Mouse (Mus musculus): ENCODE measurements around the gene Rab3il1. TPM values are rescaled to one million over a fixed set of nuclear protein-coding genes. Genes with fewer than 3 reads are reported as not detected.

Rab3il1 gene
- polyA plus RNA-seq, 1 experiment from 2014 or later: 26.3 TPM

DNA sequence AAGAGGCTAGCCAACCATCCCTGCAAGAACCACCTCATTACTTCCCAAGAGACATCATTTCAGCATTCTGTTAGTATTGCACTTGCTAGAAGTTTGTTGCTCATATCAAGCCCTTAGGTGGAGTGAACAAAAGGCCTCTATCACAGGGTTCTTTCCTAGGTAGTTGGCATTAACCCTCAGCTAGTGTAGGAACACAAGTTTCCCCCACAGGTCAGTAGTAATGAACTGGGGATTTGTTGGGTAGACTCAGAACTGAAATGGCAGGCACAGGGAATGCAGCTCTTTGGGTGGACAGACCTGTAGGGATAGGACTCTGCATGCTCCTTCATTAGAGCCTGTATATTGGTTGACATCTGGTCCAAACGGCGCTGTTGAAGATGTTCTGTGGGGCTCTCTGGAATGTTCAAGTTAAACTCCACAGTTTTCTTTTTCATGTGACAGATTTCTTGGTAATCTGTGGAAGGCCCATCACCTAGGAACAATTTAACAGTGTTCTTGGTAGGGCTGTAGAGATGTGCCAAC lies 15.5 kb upstream of the Rab3il1 start:
- Histone ChIP-seq H3K27ac (no peak overlapping the region), H3K4me2 (replicated peaks) (no peak overlapping the region), H3K9me3 (no peaks in the 10 kb centered on the region), H3K27me3 (replicated peaks) (no peaks in the 10 kb centered on the region), H3K36me3 (peaks cover 21% of the 10 kb centered on the region), H3K4me3 (no peak overlapping the region), H3K9ac (no peak overlapping the region), H3K4me1 (peaks cover 20% of the 10 kb centered on the region)
- 92% methylated on average over 2 of the region's 2 CpGs for WGBS
- ATAC-seq (ENCODE audit: low FRiP score, low read depth): no peak

DNA sequence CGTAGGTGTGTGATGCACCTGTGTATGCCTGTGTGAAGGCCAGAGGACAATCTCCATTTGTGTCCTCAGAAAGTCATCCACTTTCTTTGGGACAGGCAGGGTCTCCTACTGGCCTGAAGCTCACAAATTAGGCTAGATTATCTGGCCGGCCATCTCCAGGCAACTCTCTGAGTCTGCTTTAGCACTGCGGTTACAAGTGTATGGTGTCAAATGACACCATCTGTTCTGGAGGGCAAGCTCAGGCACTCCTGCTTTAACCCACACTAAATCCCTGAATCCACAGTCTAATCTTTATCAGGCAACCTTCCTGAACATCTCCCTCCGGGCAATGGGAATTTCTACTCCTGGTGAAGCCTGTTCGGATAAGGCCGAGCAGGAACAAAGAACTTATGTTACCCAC lies 14.3 kb upstream of the Rab3il1 start:
- Histone ChIP-seq H3K36me3 (peaks cover 21% of the 10 kb centered on the region), H3K27ac (no peak overlapping the region), H3K9me3 (no peaks in the 10 kb centered on the region), H3K4me2 (replicated peaks) (no peak overlapping the region), H3K9ac (no peak overlapping the region), H3K4me1 (peaks cover 16% of the 10 kb centered on the region), H3K4me3 (no peak overlapping the region), H3K27me3 (replicated peaks) (0 out of 2 replicates have a peak, but pooled peaks cover 2% of the 10 kb centered on the region)
- 47% methylated on average over 6 of the region's 6 CpGs for WGBS
- no peak for ATAC-seq (ENCODE audit: low FRiP score, low read depth)

DNA sequence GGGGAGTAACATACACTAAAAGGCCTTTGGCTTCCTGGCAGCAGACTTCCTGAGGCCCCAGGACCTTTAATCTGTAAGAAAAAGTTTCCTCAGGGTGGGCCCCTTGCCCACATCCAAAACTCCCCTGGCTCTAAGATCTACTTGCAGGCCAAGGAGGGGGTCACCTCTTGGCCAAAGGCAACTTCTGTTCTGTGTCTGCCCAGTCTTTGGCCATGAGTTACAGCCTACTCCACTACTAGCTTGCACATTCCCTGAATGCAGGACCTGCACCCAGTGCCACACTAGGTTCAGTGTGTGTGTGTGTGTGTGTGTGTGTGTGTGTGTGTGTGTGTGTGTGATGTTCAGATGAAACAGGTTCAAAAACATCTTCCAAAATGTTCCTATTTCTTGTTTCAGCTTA lies 13.9 kb upstream of the Rab3il1 start:
- no peak overlapping the region for H3K9ac ChIP-seq
- H3K4me3 ChIP-seq: no peak overlapping the region
- H3K27ac ChIP-seq: no peak overlapping the region
- peaks cover 21% of the 10 kb centered on the region for H3K36me3 ChIP-seq
- peaks cover 16% of the 10 kb centered on the region for H3K4me1 ChIP-seq
- 0 out of 2 replicates have a peak, but pooled peaks cover 3% of the 10 kb centered on the region for H3K27me3 ChIP-seq (replicated peaks)
- H3K4me2 ChIP-seq (replicated peaks): no peak overlapping the region
- ATAC-seq (ENCODE audit: low FRiP score, low read depth): no peak
- H3K9me3 ChIP-seq: no peaks in the 10 kb centered on the region

DNA sequence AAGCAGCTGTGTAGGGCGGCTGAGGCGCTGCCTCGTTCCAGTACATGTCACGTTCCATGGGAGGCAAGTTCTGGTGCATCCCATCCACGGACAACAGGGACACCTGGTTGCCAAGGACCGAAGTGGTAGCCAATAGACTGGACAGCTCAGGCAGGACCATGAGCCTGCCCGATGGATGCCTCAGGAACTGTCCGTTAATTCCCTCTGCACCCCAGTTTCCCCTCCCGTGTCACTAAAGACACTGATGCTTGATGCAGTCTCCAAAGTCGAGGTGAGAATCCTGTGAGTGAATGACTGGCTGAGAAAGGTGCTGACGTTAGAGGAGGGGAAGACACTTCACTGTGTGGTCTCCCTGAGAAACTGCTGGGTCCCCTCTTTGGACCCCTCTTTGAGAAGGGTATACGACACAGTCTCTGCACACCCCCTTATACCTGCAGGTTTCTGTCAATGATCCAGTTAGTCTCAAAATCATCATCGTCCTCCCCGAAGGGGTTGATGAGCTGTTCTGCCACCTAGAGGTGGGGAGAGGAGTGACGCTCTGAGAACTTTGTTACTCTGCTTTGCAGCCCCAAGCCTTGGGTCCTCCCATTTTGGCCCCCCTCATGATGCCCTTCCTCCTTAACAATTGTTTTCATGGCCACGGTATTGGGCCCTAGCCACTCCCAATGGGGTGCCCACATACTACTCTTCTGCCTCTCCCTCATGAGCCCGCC lies 12.1 kb upstream of the Rab3il1 start:
- no peak overlapping the region for H3K9ac ChIP-seq
- WGBS: 68% methylated on average over 17 of the region's 17 CpGs
- 0 out of 2 replicates have a peak, but pooled peaks cover 3% of the 10 kb centered on the region for H3K27me3 ChIP-seq (replicated peaks)
- no peaks in the 10 kb centered on the region for H3K9me3 ChIP-seq
- peaks cover 6% of the 10 kb centered on the region for H3K4me1 ChIP-seq
- H3K27ac ChIP-seq: no peak overlapping the region
- ATAC-seq (ENCODE audit: low FRiP score, low read depth): no peak
- H3K36me3 ChIP-seq: peaks cover 18% of the 10 kb centered on the region
- H3K4me2 ChIP-seq (replicated peaks): no peak overlapping the region
- no peak overlapping the region for H3K4me3 ChIP-seq

DNA sequence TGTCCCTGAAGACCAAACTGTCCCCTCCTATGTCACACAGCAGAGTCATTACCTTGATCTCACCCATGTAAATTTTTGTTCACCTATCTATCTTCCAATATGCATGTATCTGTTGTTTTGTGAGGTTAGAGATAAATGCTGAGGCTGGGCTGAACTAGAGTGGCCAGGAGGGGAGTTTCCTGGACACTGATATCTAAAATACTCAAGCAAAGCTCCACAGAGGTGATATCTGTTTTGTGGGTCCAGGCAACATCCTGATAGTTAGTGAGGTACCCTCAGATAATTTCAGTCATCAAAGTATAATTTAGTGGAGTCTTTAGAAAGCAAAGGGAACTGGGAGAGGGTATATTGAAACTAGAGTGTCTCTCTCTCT lies 11.6 kb upstream of the Rab3il1 start:
- no peak for ATAC-seq (ENCODE audit: low FRiP score, low read depth)
- Histone ChIP-seq H3K4me2 (replicated peaks) (no peak overlapping the region), H3K9ac (no peak overlapping the region), H3K27ac (no peak overlapping the region), H3K9me3 (no peaks in the 10 kb centered on the region), H3K4me3 (no peak overlapping the region), H3K27me3 (replicated peaks) (0 out of 2 replicates have a peak, but pooled peaks cover 3% of the 10 kb centered on the region), H3K36me3 (peaks cover 12% of the 10 kb centered on the region), H3K4me1 (peaks cover 6% of the 10 kb centered on the region)

DNA sequence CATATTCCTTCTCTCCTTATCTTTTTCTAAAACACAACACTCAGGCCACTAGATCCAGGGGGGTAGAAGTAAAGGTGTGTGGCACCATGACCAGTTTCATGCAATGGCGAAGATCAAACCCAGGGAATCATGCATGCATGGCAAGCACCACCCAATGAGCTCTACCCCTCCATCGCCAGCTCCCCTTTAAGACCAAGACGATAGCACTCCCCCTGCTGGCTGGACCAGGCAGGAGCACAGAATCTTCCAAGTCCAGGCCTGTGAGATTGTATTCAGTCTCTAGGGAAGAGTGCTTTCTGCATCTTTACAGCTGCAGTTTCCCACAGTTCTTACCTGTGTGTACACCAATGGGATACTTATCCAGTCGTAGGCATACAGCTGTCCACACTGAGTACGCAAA lies 10.2 kb upstream of the Rab3il1 start:
- WGBS: 25% methylated on average over 5 of the region's 5 CpGs
- H3K9ac ChIP-seq: no peak overlapping the region
- no peak overlapping the region for H3K27ac ChIP-seq
- H3K9me3 ChIP-seq: no peaks in the 10 kb centered on the region
- H3K4me2 ChIP-seq (replicated peaks): no peak overlapping the region
- peak; percentile 14; the same call in 1 of the 2 replicates for ATAC-seq (ENCODE audit: low FRiP score, low read depth)
- H3K4me3 ChIP-seq: no peak overlapping the region
- H3K27me3 ChIP-seq (replicated peaks): 0 out of 2 replicates have a peak, but pooled peaks cover 3% of the 10 kb centered on the region
- peaks cover 6% of the 10 kb centered on the region for H3K4me1 ChIP-seq
- no peaks in the 10 kb centered on the region for H3K36me3 ChIP-seq

DNA sequence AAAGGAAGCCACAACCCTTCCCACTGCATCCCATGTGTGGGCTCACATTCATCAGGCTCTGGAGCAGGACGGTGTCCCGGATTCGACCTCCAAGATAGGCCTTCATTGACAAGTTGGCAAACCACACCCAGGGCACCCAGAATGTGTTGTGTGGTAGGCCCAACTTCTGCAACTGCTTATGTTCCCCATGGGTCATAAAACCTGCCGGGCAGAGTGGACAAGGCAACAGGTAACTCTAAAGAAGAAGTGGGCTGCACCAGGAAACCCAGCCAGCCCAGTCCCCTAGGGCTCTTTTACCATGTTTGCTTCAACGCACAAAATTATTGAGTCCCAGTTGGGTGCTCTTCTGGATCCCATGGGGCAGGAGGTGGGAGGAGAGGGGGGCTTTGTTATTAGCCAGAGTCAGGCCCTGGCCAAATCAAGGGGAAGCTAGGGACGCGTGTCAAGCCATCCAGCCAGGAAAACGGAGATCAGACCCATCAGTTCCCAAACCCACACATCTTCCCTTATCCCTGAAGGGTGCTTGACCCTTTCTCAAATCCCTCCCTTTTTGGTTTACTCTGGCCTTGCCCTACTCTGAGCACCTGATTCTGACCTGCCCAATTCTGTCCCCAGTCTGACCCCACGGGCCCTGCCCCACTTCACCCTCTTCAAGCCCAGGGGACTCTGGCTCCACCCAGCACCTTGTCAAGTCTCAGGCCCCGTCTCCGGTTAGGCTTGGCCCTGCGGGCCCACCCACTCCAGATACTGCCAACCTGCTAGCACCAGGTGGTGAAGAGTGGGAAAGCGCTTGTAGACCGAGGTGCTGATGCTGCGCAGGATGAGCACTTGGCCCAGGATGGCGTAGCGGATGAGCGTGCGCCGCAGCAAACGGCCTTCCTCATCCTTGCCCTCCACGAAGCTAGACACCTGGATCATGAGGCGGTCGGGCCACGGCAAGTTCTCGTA lies 9.2 kb upstream of the Rab3il1 start:
- Histone ChIP-seq H3K4me2 (replicated peaks) (peak overlapping the region; percentile 53), H3K4me3 (peak overlapping the region; percentile 3; the same call in 1 of the 2 replicates), H3K4me1 (peaks cover 2% of the 10 kb centered on the region; the same call in 1 of the 2 replicates), H3K36me3 (no peaks in the 10 kb centered on the region), H3K9me3 (no peaks in the 10 kb centered on the region), H3K27ac (no peak overlapping the region), H3K9ac (0 out of 2 replicates have a peak overlapping the region, but pooled peaks have one; percentile 5), H3K27me3 (replicated peaks) (0 out of 2 replicates have a peak, but pooled peaks cover 3% of the 10 kb centered on the region)
- WGBS: 45% methylated on average over 26 of the region's 26 CpGs
- peak; percentile 51 for ATAC-seq (ENCODE audit: low FRiP score, low read depth)

DNA sequence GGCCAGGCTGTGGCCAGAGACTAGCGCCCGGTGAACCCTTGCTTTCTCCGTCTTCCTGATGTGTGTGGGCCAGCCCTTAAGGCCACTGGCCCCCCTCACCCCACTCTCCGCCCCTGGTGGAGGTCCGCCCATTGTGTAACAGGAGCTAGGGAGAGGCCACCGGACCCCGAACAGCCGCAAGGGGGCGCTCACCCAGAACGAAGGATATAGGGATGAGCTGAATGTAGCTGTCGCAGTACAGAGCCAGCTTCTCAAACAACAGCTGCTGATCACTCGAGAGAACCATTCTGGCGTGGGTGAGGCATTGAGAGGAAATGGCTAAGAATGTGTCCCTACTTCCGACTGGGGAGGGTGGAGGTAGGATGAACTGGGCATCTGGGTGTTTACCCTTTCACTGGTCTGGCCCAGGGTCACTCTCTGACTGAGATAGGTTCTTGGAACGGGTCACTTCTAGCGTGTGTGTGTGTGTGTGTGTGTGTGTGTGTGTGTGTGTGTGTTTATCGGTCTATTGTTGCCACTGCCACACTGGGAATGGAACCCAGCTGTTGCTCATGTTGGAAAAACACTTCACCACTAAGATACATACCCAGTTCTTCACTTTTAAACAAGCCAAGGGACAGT lies 8.3 kb upstream of the Rab3il1 start:
- no peak overlapping the region for H3K27ac ChIP-seq
- H3K9ac ChIP-seq: 0 out of 2 replicates have a peak overlapping the region, but pooled peaks have one; percentile 5
- H3K27me3 ChIP-seq (replicated peaks): 0 out of 2 replicates have a peak, but pooled peaks cover 3% of the 10 kb centered on the region
- H3K4me2 ChIP-seq (replicated peaks): peak overlapping the region; percentile 53
- H3K9me3 ChIP-seq: no peaks in the 10 kb centered on the region
- peak; percentile 89 for ATAC-seq (ENCODE audit: low FRiP score, low read depth)
- no peaks in the 10 kb centered on the region for H3K36me3 ChIP-seq
- 8% methylated on average over 17 of the region's 17 CpGs for WGBS
- H3K4me3 ChIP-seq: peak overlapping the region; percentile 3; the same call in 1 of the 2 replicates
- peaks cover 2% of the 10 kb centered on the region; the same call in 1 of the 2 replicates for H3K4me1 ChIP-seq

DNA sequence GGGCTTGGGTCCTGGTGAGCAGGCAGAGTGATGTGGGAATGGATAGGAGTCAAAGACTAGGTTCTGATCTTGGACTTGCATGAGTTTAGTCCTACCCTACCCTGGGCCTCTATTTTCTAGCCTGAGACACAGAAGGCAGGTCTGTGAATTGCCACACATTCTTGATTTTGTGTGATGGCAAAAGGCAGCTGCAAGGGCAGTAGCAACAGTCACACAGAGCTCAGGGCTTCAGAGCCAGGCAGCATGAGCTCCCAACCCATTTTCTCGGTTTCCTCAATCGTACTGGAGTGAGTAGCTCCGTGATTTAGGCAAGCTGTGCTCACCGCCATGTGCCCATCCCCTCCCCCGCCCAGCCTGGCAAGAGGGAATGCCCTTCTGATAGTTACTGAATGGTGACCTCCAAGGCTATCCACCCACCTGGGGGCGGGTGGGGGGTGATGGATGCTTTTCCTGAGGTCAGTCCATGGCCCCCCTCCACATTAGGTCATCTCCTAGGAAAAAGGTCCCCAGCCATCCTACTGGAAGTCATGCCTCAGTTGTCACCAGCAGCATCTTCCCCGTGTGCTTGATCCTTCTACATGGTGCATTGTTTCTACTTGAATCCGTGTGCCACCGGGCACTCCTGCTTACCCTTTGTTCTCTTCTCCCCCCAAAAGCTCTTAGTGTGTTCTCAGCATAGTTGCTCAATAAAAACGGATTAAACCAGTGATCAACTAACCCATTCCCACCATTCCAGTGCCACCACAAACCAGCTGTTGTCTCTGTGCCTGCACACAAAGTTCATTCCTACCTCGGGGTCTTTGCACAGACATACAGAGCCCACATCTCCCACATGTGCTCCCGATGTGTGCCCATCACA lies 4.0 kb upstream of the Rab3il1 start:
- 72% methylated on average over 12 of the region's 12 CpGs for WGBS
- H3K9me3 ChIP-seq: no peaks in the 10 kb centered on the region
- H3K4me1 ChIP-seq: peaks cover 2% of the 10 kb centered on the region; the same call in 1 of the 2 replicates
- no peak for ATAC-seq (ENCODE audit: low FRiP score, low read depth)
- no peaks in the 10 kb centered on the region for H3K36me3 ChIP-seq
- H3K27me3 ChIP-seq (replicated peaks): no peaks in the 10 kb centered on the region
- no peak overlapping the region for H3K27ac ChIP-seq
- H3K4me3 ChIP-seq: no peak overlapping the region
- no peak overlapping the region for H3K4me2 ChIP-seq (replicated peaks)
- H3K9ac ChIP-seq: no peak overlapping the region

DNA sequence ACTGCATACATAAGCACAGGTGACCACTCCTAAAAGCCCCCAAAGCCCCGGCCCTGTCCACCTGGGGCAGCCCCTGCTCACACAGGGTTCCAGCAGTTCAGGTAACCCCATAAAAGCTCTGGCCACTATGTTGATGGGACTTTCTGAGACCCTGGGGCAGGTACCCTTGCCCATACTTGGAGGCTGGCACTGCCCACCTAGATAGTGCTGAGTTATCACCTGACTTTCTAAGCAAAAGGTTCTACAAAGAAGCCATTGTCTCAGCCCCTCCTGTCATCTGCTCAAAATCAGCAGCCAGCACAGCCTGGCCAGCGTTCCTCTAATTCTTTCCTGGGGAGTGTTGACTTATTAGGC lies 3.4 kb upstream of the Rab3il1 start:
- no peak overlapping the region for H3K4me3 ChIP-seq
- H3K4me2 ChIP-seq (replicated peaks): no peak overlapping the region
- H3K4me1 ChIP-seq: 0 out of 2 replicates have a peak, but pooled peaks cover 2% of the 10 kb centered on the region
- WGBS: 75% methylated on average over 2 of the region's 2 CpGs
- no peaks in the 10 kb centered on the region for H3K36me3 ChIP-seq
- no peak overlapping the region for H3K27ac ChIP-seq
- ATAC-seq (ENCODE audit: low FRiP score, low read depth): no peak
- no peak overlapping the region for H3K9ac ChIP-seq
- no peaks in the 10 kb centered on the region for H3K9me3 ChIP-seq
- no peaks in the 10 kb centered on the region for H3K27me3 ChIP-seq (replicated peaks)

Measured in neural tube, embryonic 12.5 days (tissue).